24 mouse cellular contexts compared by ENCODE assay signal in the genomic region with DNA sequence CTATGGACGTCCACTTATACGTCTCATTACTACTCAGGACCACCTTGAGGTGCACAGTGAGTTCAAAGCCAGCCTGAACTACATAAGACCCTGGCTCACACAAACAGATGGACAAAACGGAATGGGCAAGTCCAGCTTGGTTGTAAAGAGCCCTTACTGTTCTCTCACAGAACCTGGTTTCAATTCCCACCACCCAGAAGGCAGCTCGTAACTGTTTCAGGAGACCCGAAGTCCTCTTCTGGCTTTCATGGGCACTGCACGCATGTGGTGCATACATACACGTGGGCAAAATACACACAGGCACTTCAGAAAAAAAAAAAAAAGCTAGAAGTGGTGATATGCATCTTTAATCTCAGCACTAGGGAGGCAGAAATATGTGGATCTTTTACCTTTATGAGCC. TPM values are rescaled to one million over a fixed set of nuclear protein-coding genes. Genes with fewer than 3 reads are reported as not detected.
DNase-seq lines count a peak whose midpoint lies in the region; ATAC-seq and TF ChIP-seq lines count a peak whose summit lies in the region.
"Had no signal": no experiment of that assay in that cellular context is flagged by ENCODE, and none has a peak within 500 bp of the region (broad histone marks: within the 10 kb centered on the region; RNA-seq: fewer than 3 reads in every experiment).

No protein-coding gene starts in this region.

- no peak overlapping the region for H3K4me2 ChIP-seq in hindbrain, postnatal 0 days (ENCODE audit: low read depth, low read length)
- H3K4me2 ChIP-seq in hindbrain, embryonic 13.5 days: no peak overlapping the region
- no peak overlapping the region for H3K4me2 ChIP-seq in midbrain, postnatal 0 days (ENCODE audit: low read depth, low read length, poor library complexity, severe bottlenecking)
- H3K4me2 ChIP-seq in stomach, postnatal 0 days (replicated peaks; ENCODE audit: low read depth): no peak overlapping the region
- H3K4me2 ChIP-seq: forebrain, embryonic 12.5 days; liver, embryonic 15.5 days; midbrain, embryonic 12.5 days; neural tube, embryonic 13.5 days; stomach, embryonic 15.5 days had no signal

- H3K27ac ChIP-seq in hindbrain, postnatal 0 days: no peak overlapping the region
- no peak overlapping the region for H3K27ac ChIP-seq in hindbrain, embryonic 13.5 days
- no peak overlapping the region for H3K27ac ChIP-seq in midbrain, postnatal 0 days (ENCODE audit: low read depth, low read length)
- no peak overlapping the region for H3K27ac ChIP-seq in midbrain, embryonic 10.5 days (replicated peaks)
- H3K27ac ChIP-seq in embryonic fibroblast, embryonic 13.5 days (ENCODE audit: insufficient read depth, low read length): no peak overlapping the region
- no peak overlapping the region for H3K27ac ChIP-seq in stomach, postnatal 0 days (replicated peaks)
- H3K27ac ChIP-seq: midbrain, embryonic 12.5 days; neural tube, embryonic 13.5 days; stomach, embryonic 15.5 days had no signal

- WGBS in hindbrain, postnatal 0 days: 85% methylated on average over 7 of the region's 7 CpGs
- WGBS in hindbrain, embryonic 13.5 days: 82% methylated on average over 7 of the region's 7 CpGs
- 87% methylated on average over 7 of the region's 7 CpGs for WGBS in midbrain, postnatal 0 days
- 87% methylated on average over 7 of the region's 7 CpGs for WGBS in midbrain, embryonic 10.5 days
- 80% methylated on average over 7 of the region's 7 CpGs for WGBS in stomach, postnatal 0 days

- 0 out of 2 replicates have a peak, but pooled peaks have one; percentile 14 for TF ChIP-seq POLR2A in embryonic fibroblast, embryonic 13.5 days (IDR thresholded peaks at IDR 0.05; ENCODE audit: low read depth, low read length)

- no peaks in the 10 kb centered on the region for H3K27me3 ChIP-seq in hindbrain, postnatal 0 days (ENCODE audit: insufficient read depth, low read length)
- H3K27me3 ChIP-seq in hindbrain, embryonic 13.5 days: no peaks in the 10 kb centered on the region
- no peaks in the 10 kb centered on the region for H3K27me3 ChIP-seq in midbrain, postnatal 0 days (ENCODE audit: insufficient read depth, low read length)
- H3K27me3 ChIP-seq in midbrain, embryonic 10.5 days (ENCODE audit: low read depth, poor library complexity, severe bottlenecking): no peaks in the 10 kb centered on the region
- H3K27me3 ChIP-seq in stomach, postnatal 0 days (ENCODE audit: control insufficient read depth, insufficient read depth, low read length): no peaks in the 10 kb centered on the region
- H3K27me3 ChIP-seq: forebrain, embryonic 12.5 days; liver, embryonic 15.5 days; midbrain, embryonic 12.5 days; neural tube, embryonic 13.5 days; stomach, embryonic 15.5 days had no signal

- no peak for TF ChIP-seq EP300 in stomach, postnatal 0 days (optimal IDR thresholded peaks at IDR 0.05)

- H3K36me3 ChIP-seq in hindbrain, postnatal 0 days (ENCODE audit: insufficient read depth, low read length): peaks cover 3% of the 10 kb centered on the region; the same call in 1 of the 2 replicates
- peaks cover 28% of the 10 kb centered on the region for H3K36me3 ChIP-seq in hindbrain, embryonic 13.5 days
- peaks cover 11% of the 10 kb centered on the region; the same call in 1 of the 2 replicates for H3K36me3 ChIP-seq in midbrain, postnatal 0 days (ENCODE audit: insufficient read depth, low read length)
- H3K36me3 ChIP-seq in midbrain, embryonic 10.5 days: peaks cover 54% of the 10 kb centered on the region
- H3K36me3 ChIP-seq in stomach, postnatal 0 days (ENCODE audit: control insufficient read depth, insufficient read depth, low read length): peaks cover 5% of the 10 kb centered on the region; the same call in 1 of the 2 replicates

- H3K9ac ChIP-seq in hindbrain, postnatal 0 days (replicated peaks; ENCODE audit: low read length): no peak overlapping the region
- no peak overlapping the region for H3K9ac ChIP-seq in hindbrain, embryonic 13.5 days
- no peak overlapping the region for H3K9ac ChIP-seq in midbrain, postnatal 0 days (replicated peaks; ENCODE audit: low read length, poor library complexity, severe bottlenecking)
- H3K9ac ChIP-seq in stomach, postnatal 0 days (ENCODE audit: low read length): no peak overlapping the region
- H3K9ac ChIP-seq: forebrain, embryonic 12.5 days; liver, embryonic 15.5 days; midbrain, embryonic 12.5 days; neural tube, embryonic 13.5 days; stomach, embryonic 15.5 days had no signal

- ATAC-seq in hindbrain, postnatal 0 days: no peak
- ATAC-seq in hindbrain, embryonic 13.5 days (ENCODE audit: low FRiP score): no peak
- no peak for ATAC-seq in midbrain, postnatal 0 days (ENCODE audit: low FRiP score)
- ATAC-seq in stomach, postnatal 0 days (ENCODE audit: low FRiP score, low TSS enrichment): no peak

- H3K4me3 ChIP-seq in hindbrain, postnatal 0 days (ENCODE audit: low read length): no peak overlapping the region
- no peak overlapping the region for H3K4me3 ChIP-seq in hindbrain, embryonic 13.5 days
- no peak overlapping the region for H3K4me3 ChIP-seq in midbrain, postnatal 0 days (ENCODE audit: low read depth, low read length)
- H3K4me3 ChIP-seq in midbrain, embryonic 10.5 days: no peak overlapping the region
- no peak overlapping the region for H3K4me3 ChIP-seq in embryonic fibroblast, embryonic 13.5 days (ENCODE audit: insufficient read depth, low read length)
- H3K4me3 ChIP-seq in stomach, postnatal 0 days (ENCODE audit: low read depth, low read length): no peak overlapping the region
- H3K4me3 ChIP-seq: forebrain, embryonic 12.5 days; liver, embryonic 15.5 days; midbrain, embryonic 12.5 days; neural tube, embryonic 13.5 days; stomach, embryonic 15.5 days had no signal

- H3K4me1 ChIP-seq in hindbrain, postnatal 0 days (ENCODE audit: insufficient read depth, low read length): no peaks in the 10 kb centered on the region
- H3K4me1 ChIP-seq in hindbrain, embryonic 13.5 days (replicated peaks): peaks cover 7% of the 10 kb centered on the region
- H3K4me1 ChIP-seq in midbrain, postnatal 0 days (ENCODE audit: insufficient read depth, low read length): no peaks in the 10 kb centered on the region
- H3K4me1 ChIP-seq in midbrain, embryonic 10.5 days: peaks cover 8% of the 10 kb centered on the region
- H3K4me1 ChIP-seq in embryonic fibroblast, embryonic 13.5 days (ENCODE audit: control insufficient read depth, insufficient read depth, low read length): no peaks in the 10 kb centered on the region
- no peaks in the 10 kb centered on the region for H3K4me1 ChIP-seq in stomach, postnatal 0 days (replicated peaks; ENCODE audit: control insufficient read depth, insufficient read depth)
- H3K4me1 ChIP-seq: stomach, embryonic 15.5 days had no signal

- no peaks in the 10 kb centered on the region for H3K9me3 ChIP-seq in hindbrain, postnatal 0 days (ENCODE audit: low read length)
- H3K9me3 ChIP-seq in hindbrain, embryonic 13.5 days: peaks cover 2% of the 10 kb centered on the region
- no peaks in the 10 kb centered on the region for H3K9me3 ChIP-seq in midbrain, postnatal 0 days (ENCODE audit: low read length)
- peaks cover 1% of the 10 kb centered on the region; the same call in 1 of the 2 replicates for H3K9me3 ChIP-seq in midbrain, embryonic 10.5 days (replicated peaks)
- H3K9me3 ChIP-seq in stomach, postnatal 0 days (ENCODE audit: control insufficient read depth, low read length): no peaks in the 10 kb centered on the region
- H3K9me3 ChIP-seq: liver, embryonic 15.5 days; stomach, embryonic 15.5 days had no signal

- no peak for DNase-seq in hindbrain, postnatal 0 days (ENCODE audit: low spot score)
- no peak for DNase-seq in midbrain, postnatal 0 days (ENCODE audit: low spot score)
- no peak for DNase-seq in midbrain, embryonic 10.5 days (ENCODE audit: low spot score)
- no peak for DNase-seq in stomach, postnatal 0 days (ENCODE audit: low spot score)
- no peak for DNase-seq in heart, adult 9 months (ENCODE audit: low spot score in 2 of 2)
- DNase-seq in urinary bladder, postnatal 10 days (ENCODE audit: low spot score): no peak
- DNase-seq: adrenal gland, postnatal 25 days; cerebellum, adult 11-12 months; cerebellum, postnatal 14 days; embryo, embryonic 11 days; gastrocnemius, postnatal 25 days; kidney, adult 2 months; kidney, postnatal 25 days; right cerebral cortex, postnatal 14 days; thymus, adult 2 months had no signal

- peak; percentile 31 for TF ChIP-seq CTCF in hindbrain, postnatal 0 days (IDR thresholded peaks at IDR 0.05; ENCODE audit: low read depth)
- peak; percentile 29 for TF ChIP-seq CTCF in midbrain, postnatal 0 days (IDR thresholded peaks at IDR 0.05)
- TF ChIP-seq CTCF in embryonic fibroblast, embryonic 13.5 days (IDR thresholded peaks at IDR 0.05; ENCODE audit: borderline replicate concordance, insufficient read depth, low read length): no peak
- peak; percentile 29; the same call in 1 of the 2 replicates for TF ChIP-seq CTCF in stomach, postnatal 0 days (IDR thresholded peaks at IDR 0.05; ENCODE audit: low read depth)

RNA-seq across cellular contexts. Expression of gene Gm42791, which starts 50.1 kb away (rescaled TPM):
- not detected in 2 replicates for total RNA-seq in hindbrain, postnatal 0 days (2014; rRNA removed)
- 1.6 and 6.1 TPM in 2 replicates for polyA plus RNA-seq in hindbrain, postnatal 0 days (2015; fragmentation: Nextera tagmentation; extraction: Ambion mirVana)
- 5.4 and 6.6 TPM in 2 replicates for polyA plus RNA-seq in hindbrain, embryonic 13.5 days (2015; fragmentation: Nextera tagmentation; extraction: Ambion mirVana)
- not detected in 2 replicates for total RNA-seq in midbrain, postnatal 0 days (2014; rRNA removed)
- polyA plus RNA-seq in midbrain, postnatal 0 days (2015; fragmentation: Nextera tagmentation; extraction: Ambion mirVana): 2.1 and 3.1 TPM in 2 replicates
- 2.0 TPM in 1 of 2 replicates, not detected in the other for polyA plus RNA-seq in midbrain, embryonic 10.5 days (2016; fragmentation: Nextera tagmentation; extraction: Ambion mirVana)
- 7.0 and 7.1 TPM in 2 replicates for polyA plus RNA-seq in embryonic fibroblast, embryonic 13.5 days (2011; ENCODE audit: insufficient read length, low read depth, missing spikeins)
- 0.99 TPM in 1 of 2 replicates, not detected in the other for polyA plus RNA-seq in stomach, postnatal 0 days (2015; fragmentation: Nextera tagmentation; extraction: Ambion mirVana)
- polyA plus RNA-seq: C2C12; heart, embryonic 16.5 days; kidney, adult 2 months; liver, embryonic 15.5 days; thymus, adult 2 months had no signal
